Mouse (Mus musculus): ENCODE measurements at regions not wholly inside any gene's neighbourhood (a gene's known extent, or its start where the extent isn't known, plus 50 kb on each side); places are given as distances from the start of the nearest gene placed in this dataset.
"Not testable (repeated sequence)": the region's sequence is repeated elsewhere in the genome, so short reads cannot be mapped to it uniquely, and the experiment has no call there.

DNA sequence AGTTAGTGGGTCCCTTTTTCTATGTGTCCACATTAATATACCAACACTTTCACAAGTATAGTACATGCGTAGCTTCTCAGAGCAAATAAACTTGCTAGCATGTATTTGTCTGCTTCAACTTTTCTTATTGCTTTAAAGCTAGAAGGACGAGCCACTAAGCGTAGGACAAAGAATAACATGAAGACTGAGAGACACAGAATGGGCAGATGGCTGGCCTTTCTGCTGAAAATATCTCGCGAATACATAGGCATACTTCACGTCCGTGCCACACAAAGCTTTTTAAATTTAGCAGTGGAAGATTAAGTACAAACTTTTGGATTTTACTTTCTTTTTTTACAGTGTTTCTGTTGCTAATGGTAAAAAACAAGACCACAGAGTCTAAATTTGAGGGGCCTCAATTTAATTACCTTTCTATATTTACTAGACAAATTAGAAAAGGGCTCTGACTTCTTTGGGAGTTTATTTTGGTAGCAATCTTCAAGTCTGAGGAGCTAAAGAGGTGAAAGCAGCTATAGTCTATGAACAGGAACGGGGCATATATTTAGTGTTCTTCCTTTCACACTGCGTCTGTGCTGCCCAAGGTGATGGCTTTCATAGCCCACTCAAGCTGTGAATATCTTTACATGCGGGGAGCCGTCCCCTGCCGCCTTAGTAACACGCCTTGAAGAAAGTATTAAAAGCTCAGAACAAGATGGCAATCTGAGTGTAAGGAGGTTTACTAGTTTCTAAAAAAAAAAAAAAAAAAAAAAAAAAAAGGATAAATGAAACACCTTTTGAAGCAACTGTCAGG is 145.7 kb upstream of the Nwd2 start:
- no peak overlapping the region for H3K27ac ChIP-seq (replicated peaks)
- no peaks in the 10 kb centered on the region for H3K36me3 ChIP-seq
- WGBS = 90% methylated on average over 13 of the region's 13 CpGs
- no peak overlapping the region for H3K4me3 ChIP-seq (replicated peaks)
- no peak overlapping the region for H3K9ac ChIP-seq (replicated peaks)
- no peaks in the 10 kb centered on the region for H3K27me3 ChIP-seq (replicated peaks)
- no peak overlapping the region for H3K4me2 ChIP-seq
- H3K4me1 ChIP-seq = no peaks in the 10 kb centered on the region
- ATAC-seq (ENCODE audit: low FRiP score) = no peak
- no peaks in the 10 kb centered on the region for H3K9me3 ChIP-seq (replicated peaks)

DNA sequence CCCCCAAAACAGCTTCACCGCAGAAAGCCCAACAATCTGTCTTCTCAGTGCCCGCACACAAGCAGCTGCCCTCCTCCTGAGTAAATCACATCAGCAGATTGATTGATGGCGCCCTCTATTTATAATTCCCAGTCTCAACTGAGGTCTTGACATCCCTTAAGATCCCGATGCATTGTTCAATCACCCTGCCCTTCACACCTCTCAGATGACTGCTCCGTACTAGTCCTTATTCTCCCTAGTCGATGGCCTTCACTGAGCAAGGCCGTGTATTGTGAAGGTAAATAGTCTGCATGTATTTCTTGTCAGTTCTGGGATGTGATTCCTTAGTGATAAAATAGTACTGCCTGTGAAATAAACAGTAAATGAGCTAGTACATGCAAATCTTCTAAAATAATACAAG is 114.7 kb upstream of the Nwd2 start:
- Histone ChIP-seq H3K4me2 (no peak overlapping the region), H3K4me1 (no peaks in the 10 kb centered on the region), H3K36me3 (no peaks in the 10 kb centered on the region), H3K4me3 (replicated peaks) (no peak overlapping the region), H3K27ac (replicated peaks) (no peak overlapping the region), H3K27me3 (replicated peaks) (no peaks in the 10 kb centered on the region), H3K9ac (replicated peaks) (no peak overlapping the region), H3K9me3 (replicated peaks) (no peaks in the 10 kb centered on the region)
- ATAC-seq (ENCODE audit: low FRiP score) = no peak
- WGBS = 21% methylated on average over 7 of the region's 7 CpGs

DNA sequence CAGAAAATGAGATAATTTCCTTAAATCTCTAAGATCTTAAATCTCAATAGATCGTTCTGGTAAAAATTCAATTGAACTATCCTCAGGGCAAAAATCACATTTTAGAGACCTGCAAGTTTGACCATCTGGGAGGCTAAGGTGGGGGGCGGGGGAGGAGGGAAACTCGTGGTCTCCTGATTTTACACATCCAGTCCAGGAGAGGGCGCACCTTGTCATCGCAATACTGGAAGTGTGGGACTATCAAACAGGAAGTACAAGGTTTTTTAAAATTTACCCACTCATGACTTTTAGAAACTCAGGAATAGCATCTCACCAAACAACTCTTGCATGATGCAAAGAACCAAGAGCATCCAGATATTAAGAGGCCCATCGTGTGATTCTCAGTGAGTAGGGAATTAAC is 108.4 kb upstream of the Nwd2 start:
- Histone ChIP-seq H3K9me3 (replicated peaks) (no peaks in the 10 kb centered on the region), H3K4me1 (no peaks in the 10 kb centered on the region), H3K4me2 (no peak overlapping the region), H3K4me3 (replicated peaks) (no peak overlapping the region), H3K36me3 (no peaks in the 10 kb centered on the region), H3K27me3 (replicated peaks) (no peaks in the 10 kb centered on the region), H3K27ac (replicated peaks) (no peak overlapping the region), H3K9ac (replicated peaks) (no peak overlapping the region)
- ATAC-seq (ENCODE audit: low FRiP score) = no peak
- WGBS = 86% methylated on average over 6 of the region's 6 CpGs

DNA sequence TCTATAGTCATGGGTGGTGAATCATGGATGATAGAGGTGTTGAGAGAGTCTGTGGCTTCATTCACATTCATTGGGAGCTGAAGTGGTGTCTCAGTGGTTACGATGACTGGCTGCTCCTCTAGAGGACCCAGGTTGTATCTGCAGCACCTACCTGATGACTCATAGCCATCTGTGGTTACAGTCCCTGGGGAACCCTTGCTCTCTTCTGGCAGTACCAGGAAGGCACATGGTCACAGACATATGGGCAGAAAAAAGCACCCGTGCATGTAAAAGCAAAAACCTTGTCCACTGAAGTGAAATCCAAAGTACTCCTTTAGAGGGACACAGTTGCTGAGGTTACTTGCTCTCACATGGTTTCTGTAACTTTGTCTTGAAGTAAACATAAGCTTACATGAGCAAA is 103.4 kb upstream of the Nwd2 start:
- H3K27me3 ChIP-seq (replicated peaks) = no peaks in the 10 kb centered on the region
- no peak overlapping the region for H3K27ac ChIP-seq (replicated peaks)
- no peaks in the 10 kb centered on the region for H3K4me1 ChIP-seq
- WGBS = 98% methylated on average over 2 of the region's 2 CpGs
- no peak overlapping the region for H3K4me2 ChIP-seq
- H3K4me3 ChIP-seq (replicated peaks) = no peak overlapping the region
- no peak overlapping the region for H3K9ac ChIP-seq (replicated peaks)
- ATAC-seq (ENCODE audit: low FRiP score) = no peak
- H3K36me3 ChIP-seq = no peaks in the 10 kb centered on the region
- no peaks in the 10 kb centered on the region for H3K9me3 ChIP-seq (replicated peaks)

DNA sequence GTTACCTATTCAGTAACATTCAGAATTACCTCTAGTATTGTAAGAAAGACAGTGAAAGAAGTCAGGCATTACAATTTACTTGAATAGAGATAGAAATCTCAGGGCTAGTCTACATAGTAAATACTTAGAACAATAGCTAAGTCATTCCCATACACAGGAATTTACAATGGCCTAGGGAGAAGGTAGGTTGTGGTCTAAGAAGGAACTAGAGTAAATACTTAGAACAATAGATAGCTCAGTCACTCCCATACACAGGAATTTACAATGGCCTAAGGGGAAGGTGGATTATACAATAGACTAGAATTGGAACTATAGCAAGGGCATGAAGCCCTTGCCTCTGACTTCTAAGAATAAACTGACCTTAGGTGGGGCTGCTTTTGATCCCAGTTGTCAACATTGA is 83.0 kb upstream of the Nwd2 start:
- not testable (repeated sequence) for H3K9me3 ChIP-seq (replicated peaks); H3K27ac ChIP-seq (replicated peaks); H3K4me1 ChIP-seq; H3K9ac ChIP-seq (replicated peaks); H3K36me3 ChIP-seq; H3K4me3 ChIP-seq (replicated peaks); H3K27me3 ChIP-seq (replicated peaks); H3K4me2 ChIP-seq; ATAC-seq (ENCODE audit: low FRiP score)

DNA sequence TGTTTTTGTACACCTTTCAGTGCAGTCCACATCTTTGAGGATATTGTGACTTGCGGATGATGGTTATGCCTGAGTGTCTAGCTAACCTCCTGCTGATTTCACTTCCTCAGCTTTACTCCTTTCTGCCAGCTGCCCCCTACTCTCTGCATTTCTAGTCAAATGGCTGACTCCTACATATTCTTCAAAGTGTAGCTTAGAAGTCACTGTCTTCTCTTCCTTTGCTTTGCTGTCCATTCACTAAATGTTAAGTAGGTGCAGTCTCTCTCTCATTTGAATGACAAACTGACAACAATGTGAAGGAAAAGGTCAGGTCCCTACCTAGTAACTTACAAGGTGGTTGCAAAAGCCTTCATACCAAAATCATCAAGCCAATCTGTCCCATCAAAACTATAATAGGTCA is 73.5 kb upstream of the Nwd2 start:
- Histone ChIP-seq H3K4me3 (replicated peaks) (no peak overlapping the region), H3K36me3 (no peaks in the 10 kb centered on the region), H3K4me1 (no peaks in the 10 kb centered on the region), H3K27ac (replicated peaks) (no peak overlapping the region), H3K4me2 (no peak overlapping the region), H3K9ac (replicated peaks) (no peak overlapping the region), H3K27me3 (replicated peaks) (no peaks in the 10 kb centered on the region), H3K9me3 (replicated peaks) (no peaks in the 10 kb centered on the region)
- ATAC-seq (ENCODE audit: low FRiP score) = no peak
- WGBS = 89% methylated on average over 1 of the region's 1 CpGs

DNA sequence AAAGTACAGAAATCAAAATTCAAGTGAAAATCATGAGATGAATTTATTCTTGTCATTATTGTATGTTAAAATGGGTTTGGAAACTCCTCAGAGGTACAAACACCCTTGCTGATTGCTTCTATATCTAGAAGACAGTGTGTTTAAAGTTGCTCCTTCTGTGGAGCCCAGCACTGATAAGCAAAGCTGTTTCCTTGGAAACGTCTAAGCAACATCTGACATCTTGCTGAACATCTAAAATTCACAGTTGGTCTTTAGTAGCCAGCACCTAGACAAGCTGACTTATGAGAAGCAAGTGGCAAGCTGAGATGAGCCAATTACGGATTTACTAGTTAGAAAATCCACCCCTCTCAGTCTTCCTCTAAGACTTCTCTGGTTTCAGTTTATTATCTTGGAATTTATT is 69.5 kb upstream of the Nwd2 start:
- H3K36me3 ChIP-seq = no peaks in the 10 kb centered on the region
- H3K9ac ChIP-seq (replicated peaks) = no peak overlapping the region
- H3K27me3 ChIP-seq (replicated peaks) = no peaks in the 10 kb centered on the region
- H3K4me1 ChIP-seq = no peaks in the 10 kb centered on the region
- H3K4me3 ChIP-seq (replicated peaks) = no peak overlapping the region
- no peak overlapping the region for H3K4me2 ChIP-seq
- no peak for ATAC-seq (ENCODE audit: low FRiP score)
- H3K9me3 ChIP-seq (replicated peaks) = no peaks in the 10 kb centered on the region
- no peak overlapping the region for H3K27ac ChIP-seq (replicated peaks)
- WGBS = 57% methylated on average over 2 of the region's 2 CpGs

DNA sequence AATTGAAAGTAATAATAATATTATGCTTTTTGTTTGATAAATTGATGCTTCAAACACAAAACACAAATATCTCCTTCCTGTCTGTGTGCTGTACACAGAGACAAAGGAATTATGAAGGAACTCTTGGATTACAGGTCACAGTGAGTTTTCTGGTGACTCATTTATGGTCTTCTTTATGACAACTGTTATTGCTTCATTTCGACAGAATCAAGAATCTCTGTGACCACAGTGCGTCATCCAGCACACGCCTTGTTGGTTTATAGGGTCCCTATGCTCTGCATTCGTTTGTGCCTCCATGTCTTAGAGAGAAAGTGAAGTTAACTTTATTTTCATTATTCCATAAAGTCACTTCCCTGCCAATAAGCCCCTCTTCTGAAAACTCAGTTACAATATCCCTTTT is 61.9 kb upstream of the Nwd2 start:
- ATAC-seq (ENCODE audit: low FRiP score) = no peak
- H3K4me2 ChIP-seq = no peak overlapping the region
- H3K9ac ChIP-seq (replicated peaks) = no peak overlapping the region
- WGBS = 87% methylated on average over 4 of the region's 4 CpGs
- H3K36me3 ChIP-seq = no peaks in the 10 kb centered on the region
- H3K27me3 ChIP-seq (replicated peaks) = no peaks in the 10 kb centered on the region
- no peak overlapping the region for H3K4me3 ChIP-seq (replicated peaks)
- no peak overlapping the region for H3K27ac ChIP-seq (replicated peaks)
- H3K4me1 ChIP-seq = no peaks in the 10 kb centered on the region
- no peaks in the 10 kb centered on the region for H3K9me3 ChIP-seq (replicated peaks)

DNA sequence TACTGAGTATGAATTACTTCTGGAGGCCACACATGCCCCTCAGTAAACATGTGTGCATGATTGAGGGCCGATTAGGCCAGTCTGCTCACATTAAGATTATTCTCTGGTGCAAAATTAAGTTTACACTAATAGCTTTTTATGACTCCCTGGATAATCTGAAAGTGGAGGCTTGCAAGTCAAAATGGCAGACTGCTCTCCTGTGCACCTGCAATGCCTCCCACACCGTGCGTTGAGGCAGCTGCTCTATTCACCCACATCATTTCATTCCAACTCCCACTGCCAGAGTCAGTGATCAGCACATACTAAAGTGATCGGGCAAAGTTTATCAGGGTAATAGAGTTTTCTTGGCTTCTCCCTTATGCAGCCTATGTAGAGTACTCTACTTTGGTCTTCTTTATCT is 61.0 kb upstream of the Nwd2 start:
- Histone ChIP-seq H3K27me3 (replicated peaks) (no peaks in the 10 kb centered on the region), H3K4me2 (no peak overlapping the region), H3K9me3 (replicated peaks) (no peaks in the 10 kb centered on the region), H3K9ac (replicated peaks) (no peak overlapping the region), H3K27ac (replicated peaks) (no peak overlapping the region), H3K4me1 (no peaks in the 10 kb centered on the region), H3K4me3 (replicated peaks) (no peak overlapping the region), H3K36me3 (no peaks in the 10 kb centered on the region)
- WGBS = 49% methylated on average over 4 of the region's 4 CpGs
- ATAC-seq (ENCODE audit: low FRiP score) = peak; percentile 66

Data from neural tube, embryonic 15.5 days (tissue).